Mouse (Mus musculus): ENCODE measurements around the gene Myl9. TPM values are rescaled to one million over a fixed set of nuclear protein-coding genes. Genes with fewer than 3 reads are reported as not detected.
"Not testable (repeated sequence)": the region's sequence is repeated elsewhere in the genome, so short reads cannot be mapped to it uniquely, and the experiment has no call there.

The Myl9 gene
- polyA plus RNA-seq, 1 experiment from 2014 or later: 71.8 TPM

- H3K9me3 ChIP-seq; H3K36me3 ChIP-seq; H3K4me3 ChIP-seq; ATAC-seq (ENCODE audit: low FRiP score, low read depth); H3K27me3 ChIP-seq (replicated peaks); H3K4me1 ChIP-seq; H3K9ac ChIP-seq; H3K4me2 ChIP-seq (replicated peaks); H3K27ac ChIP-seq: not testable (repeated sequence)
- WGBS: 87% methylated on average over 6 of the region's 6 CpGs
These were observed 49.9 kb downstream of the Myl9 start for GRCm38 (mm10) chr2:156825128-156825527.

Other genes with a start within 250 kb of the Myl9 start
- 42.0 and 44.2 TPM in 2 replicates for gene Aar2, start 227.8 kb upstream of the Myl9 start, polyA plus RNA-seq (2016; fragmentation: Nextera tagmentation; extraction: Ambion mirVana)
- gene Dlgap4, start 161.7 kb upstream of the Myl9 start, polyA plus RNA-seq (2016; fragmentation: Nextera tagmentation; extraction: Ambion mirVana): 197 and 198 TPM in 2 replicates
- 61.2 and 61.7 TPM in 2 replicates for gene Tgif2, start 64.6 kb downstream of the Myl9 start, polyA plus RNA-seq (2016; fragmentation: Nextera tagmentation; extraction: Ambion mirVana)
- gene 4930518I15Rik, start 82.5 kb downstream of the Myl9 start, polyA plus RNA-seq (2016; fragmentation: Nextera tagmentation; extraction: Ambion mirVana): 10.7 and 10.9 TPM in 2 replicates
- 169 and 179 TPM in 2 replicates for gene Rab5if, start 87.7 kb downstream of the Myl9 start, polyA plus RNA-seq (2016; fragmentation: Nextera tagmentation; extraction: Ambion mirVana)
- gene Sla2, start 111.8 kb downstream of the Myl9 start, polyA plus RNA-seq (2016; fragmentation: Nextera tagmentation; extraction: Ambion mirVana): 0.35 and 0.50 TPM in 2 replicates
- gene Ndrg3, start 216.6 kb downstream of the Myl9 start, polyA plus RNA-seq (2016; fragmentation: Nextera tagmentation; extraction: Ambion mirVana): 61.8 and 63.4 TPM in 2 replicates
- gene Dsn1, start 231.7 kb downstream of the Myl9 start, polyA plus RNA-seq (2016; fragmentation: Nextera tagmentation; extraction: Ambion mirVana): 29.1 and 30.3 TPM in 2 replicates